Mouse (Mus musculus): Measurements from ENCODE around the gene Rilpl1. TPM values are rescaled to one million over a fixed set of nuclear protein-coding genes. Genes with fewer than 3 reads are reported as not detected.

Gene Rilpl1
- 8.6 and 8.8 TPM in 2 replicates for polyA plus RNA-seq (2015; fragmentation: Nextera tagmentation; extraction: Ambion mirVana)

DNA sequence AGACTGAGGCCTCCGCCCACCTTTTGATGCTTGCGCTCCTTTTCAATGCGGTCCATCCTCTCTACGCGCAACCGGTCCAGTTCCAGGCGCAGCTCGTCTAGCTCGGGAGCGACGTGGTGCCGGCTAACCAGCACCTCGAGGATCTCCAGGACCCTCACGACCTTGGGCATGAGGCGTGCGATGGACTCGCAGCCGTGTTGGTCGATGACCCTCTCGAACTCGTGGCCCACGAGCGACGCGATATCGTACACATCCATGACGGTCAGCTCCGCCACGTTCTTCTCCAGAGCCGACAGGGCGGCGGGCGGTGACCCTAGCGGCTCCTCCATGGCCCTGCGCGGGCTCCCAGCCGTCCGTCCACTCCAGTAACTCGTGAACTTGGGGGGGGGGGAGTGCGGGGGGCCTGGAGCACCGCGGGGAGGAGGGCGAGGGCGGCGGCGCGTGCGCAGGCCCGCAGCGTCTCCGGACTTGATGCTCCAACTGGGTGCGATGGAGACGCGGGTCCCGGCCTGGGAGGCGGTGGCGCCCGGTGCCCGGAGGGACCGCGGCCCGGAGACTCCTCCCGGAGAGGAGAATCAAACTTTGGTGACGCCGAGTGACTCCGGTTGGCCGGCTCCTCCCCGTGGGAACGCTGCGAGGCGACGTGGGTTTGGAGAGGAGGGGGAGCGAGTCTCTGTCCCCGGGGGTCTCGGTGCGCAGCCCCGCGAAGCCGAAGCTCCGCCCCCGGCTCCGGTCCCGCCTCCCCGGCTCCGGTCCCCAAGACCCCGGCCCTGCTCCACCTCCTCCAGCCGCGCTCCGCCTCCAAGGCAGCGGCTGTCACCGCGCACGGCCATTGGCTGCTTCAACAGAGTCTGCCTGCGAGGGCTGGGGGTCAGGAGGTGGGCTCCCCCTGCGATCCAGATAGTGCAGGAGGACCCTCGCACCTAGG, at the start of gene Rilpl1:
Rilpl1 (minus strand) TSS at position 737 of the 928 bp plus-strand sequence.
- Histone ChIP-seq H3K27ac (ENCODE audit: low read length) (peak within 1 kb of the TSS; percentile 83), H3K4me1 (ENCODE audit: control insufficient read depth, insufficient read depth, low read length) (peaks cover 15% of the 10 kb centered on the region), H3K4me2 (ENCODE audit: low read depth, low read length) (peak within 1 kb of the TSS; percentile 85), H3K9ac (ENCODE audit: low read depth, low read length) (peak within 1 kb of the TSS; percentile 82), H3K27me3 (replicated peaks; ENCODE audit: control insufficient read depth, insufficient read depth, low read length) (no peaks in the 10 kb centered on the region), H3K9me3 (ENCODE audit: control insufficient read depth, low read length) (no peaks in the 10 kb centered on the region), H3K4me3 (ENCODE audit: low read length) (peak within 1 kb of the TSS; percentile 79), H3K36me3 (ENCODE audit: control insufficient read depth, insufficient read depth, low read length) (no peaks in the 10 kb centered on the region)
- under 1% methylated on average over 71 of the region's 96 CpGs for WGBS
- ATAC-seq, result peak; percentile 84

DNA sequence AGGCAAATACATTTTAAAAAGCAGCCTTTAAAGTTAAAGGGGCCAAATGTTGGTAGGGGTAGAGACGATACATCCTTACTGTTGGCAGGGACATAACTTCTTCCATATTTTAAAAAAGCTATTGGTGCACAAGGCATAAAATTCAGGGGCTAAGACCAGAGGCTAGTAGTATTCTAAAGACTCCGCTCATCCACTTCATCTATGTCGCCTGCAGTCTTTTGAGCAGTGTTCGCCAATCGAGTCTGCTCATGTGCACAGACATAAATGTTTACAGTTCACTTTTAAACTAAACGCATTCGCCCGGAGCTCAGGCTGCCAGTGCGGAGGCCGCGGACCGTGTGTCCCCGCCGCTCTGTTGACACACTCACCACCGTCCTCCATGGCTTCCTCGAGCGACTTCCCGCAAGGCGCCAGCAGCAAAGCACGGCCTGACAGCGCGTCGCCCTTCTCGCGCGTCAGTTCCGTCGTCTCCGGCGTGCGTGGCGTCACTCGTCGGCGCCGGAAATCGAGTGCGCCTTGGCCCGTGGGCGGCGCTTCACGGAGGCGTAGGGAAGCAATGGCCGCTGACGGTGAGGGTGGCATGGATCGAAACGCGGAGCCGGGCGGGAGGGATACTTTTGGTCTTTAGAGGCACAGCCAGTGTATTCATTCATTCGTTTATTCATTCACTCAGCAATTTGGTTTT, 47.6 kb upstream of the Rilpl1 start, which contains the start of the genes Eif2b1 and Gtf2h3:
Eif2b1 (minus strand) TSS at position 499 of the 685 bp plus-strand sequence.
Gtf2h3 (plus strand) TSS at position 508 of the 685 bp plus-strand sequence.
- H3K4me2 ChIP-seq (ENCODE audit: low read depth, low read length), result peak within 1 kb of the TSS; percentile 87
- ATAC-seq, result peak; percentile 93
- no peaks in the 10 kb centered on the region for H3K9me3 ChIP-seq (ENCODE audit: control insufficient read depth, low read length)
- peaks cover 1% of the 10 kb centered on the region; the same call in 1 of the 2 replicates for H3K36me3 ChIP-seq (ENCODE audit: control insufficient read depth, insufficient read depth, low read length)
- WGBS, result under 1% methylated on average over 51 of the region's 51 CpGs
- peak within 1 kb of the TSS; percentile 76 for H3K9ac ChIP-seq (ENCODE audit: low read depth, low read length)
- peak within 1 kb of the TSS; percentile 78 for H3K4me3 ChIP-seq (ENCODE audit: low read length)
- peaks cover 6% of the 10 kb centered on the region; the same call in 1 of the 2 replicates for H3K4me1 ChIP-seq (ENCODE audit: control insufficient read depth, insufficient read depth, low read length)
- H3K27me3 ChIP-seq (replicated peaks; ENCODE audit: control insufficient read depth, insufficient read depth, low read length), result no peaks in the 10 kb centered on the region
- H3K27ac ChIP-seq (ENCODE audit: low read length), result 0 out of 2 replicates have a peak within 1 kb of the TSS, but pooled peaks have one; percentile 31

GRCm38 (mm10) chr5:124575467-124575866, 44.3 kb upstream of the Rilpl1 start:
- WGBS, result 68% methylated on average over 7 of the region's 7 CpGs

DNA sequence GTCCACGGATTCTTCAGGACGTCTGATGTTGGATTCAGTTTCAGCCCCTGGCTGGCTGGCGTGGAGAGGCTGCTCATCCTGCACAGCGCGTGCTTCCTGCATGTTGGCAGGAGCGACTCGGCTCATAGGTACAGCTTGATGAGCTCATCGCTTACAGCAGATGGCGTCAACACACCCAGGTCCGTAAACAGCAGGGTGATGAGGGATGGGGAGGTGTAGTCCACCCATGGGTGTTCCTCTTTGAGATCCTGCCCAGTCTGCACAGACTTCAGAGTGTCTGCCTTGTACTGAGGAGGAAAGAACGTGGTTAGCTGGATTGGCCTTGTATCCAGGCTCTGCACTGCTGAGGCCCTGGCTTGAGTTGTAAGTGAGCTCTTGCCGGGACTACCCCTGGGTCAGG, 39.9 kb upstream of the Rilpl1 start:
- no peak overlapping the region for H3K27ac ChIP-seq (ENCODE audit: low read length)
- no peak for ATAC-seq
- H3K4me1 ChIP-seq (ENCODE audit: control insufficient read depth, insufficient read depth, low read length), result no peaks in the 10 kb centered on the region; the same call in 1 of the 2 replicates
- H3K27me3 ChIP-seq (replicated peaks; ENCODE audit: control insufficient read depth, insufficient read depth, low read length), result no peaks in the 10 kb centered on the region
- H3K9ac ChIP-seq (ENCODE audit: low read depth, low read length), result no peak overlapping the region
- 82% methylated on average over 12 of the region's 12 CpGs for WGBS
- H3K36me3 ChIP-seq (ENCODE audit: control insufficient read depth, insufficient read depth, low read length), result peaks cover 34% of the 10 kb centered on the region
- H3K4me3 ChIP-seq (ENCODE audit: low read length), result no peak overlapping the region
- H3K9me3 ChIP-seq (ENCODE audit: control insufficient read depth, low read length), result no peaks in the 10 kb centered on the region
- no peak overlapping the region for H3K4me2 ChIP-seq (ENCODE audit: low read depth, low read length)

More at GRCm38 (mm10) chr5:124575467-124575866, 44.3 kb upstream of the Rilpl1 start:
- Histone ChIP-seq H3K9ac (ENCODE audit: low read depth, low read length) (no peak overlapping the region), H3K27me3 (replicated peaks; ENCODE audit: control insufficient read depth, insufficient read depth, low read length) (no peaks in the 10 kb centered on the region), H3K4me2 (ENCODE audit: low read depth, low read length) (no peak overlapping the region), H3K36me3 (ENCODE audit: control insufficient read depth, insufficient read depth, low read length) (peaks cover 18% of the 10 kb centered on the region), H3K9me3 (ENCODE audit: control insufficient read depth, low read length) (no peaks in the 10 kb centered on the region), H3K4me3 (ENCODE audit: low read length) (no peak overlapping the region), H3K4me1 (ENCODE audit: control insufficient read depth, insufficient read depth, low read length) (peaks cover 6% of the 10 kb centered on the region; the same call in 1 of the 2 replicates), H3K27ac (ENCODE audit: low read length) (0 out of 2 replicates have a peak overlapping the region, but pooled peaks have one; percentile 4)
- peak; percentile 22 for ATAC-seq

DNA sequence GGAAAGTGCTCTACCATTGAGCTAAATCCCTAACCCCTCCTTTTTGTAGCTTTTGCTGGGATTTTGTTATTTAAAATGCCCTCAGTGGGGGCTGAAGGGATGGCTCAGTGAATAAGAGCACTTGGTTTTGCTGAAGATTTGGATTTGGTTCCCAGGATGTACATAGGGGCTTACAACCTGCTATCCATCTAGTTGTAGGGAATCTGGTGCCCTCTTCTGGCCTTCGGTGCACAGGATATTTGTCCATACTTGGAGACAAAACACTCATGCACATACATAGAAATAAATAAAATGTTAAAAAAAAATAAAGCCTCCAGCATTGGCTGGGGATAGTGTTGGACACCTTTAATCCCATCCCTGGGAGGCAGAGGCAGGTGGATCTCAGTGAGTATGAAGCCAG, 24.0 kb upstream of the Rilpl1 start:
- no peak overlapping the region for H3K4me3 ChIP-seq (ENCODE audit: low read length)
- no peak overlapping the region for H3K9ac ChIP-seq (ENCODE audit: low read depth, low read length)
- H3K4me1 ChIP-seq (ENCODE audit: control insufficient read depth, insufficient read depth, low read length), result peaks cover 8% of the 10 kb centered on the region; the same call in 1 of the 2 replicates
- H3K27ac ChIP-seq (ENCODE audit: low read length), result no peak overlapping the region
- 68% methylated on average over 1 of the region's 1 CpGs for WGBS
- H3K36me3 ChIP-seq (ENCODE audit: control insufficient read depth, insufficient read depth, low read length), result peaks cover 15% of the 10 kb centered on the region
- no peak for ATAC-seq
- H3K4me2 ChIP-seq (ENCODE audit: low read depth, low read length), result no peak overlapping the region
- no peaks in the 10 kb centered on the region for H3K27me3 ChIP-seq (replicated peaks; ENCODE audit: control insufficient read depth, insufficient read depth, low read length)
- no peaks in the 10 kb centered on the region for H3K9me3 ChIP-seq (ENCODE audit: control insufficient read depth, low read length)

DNA sequence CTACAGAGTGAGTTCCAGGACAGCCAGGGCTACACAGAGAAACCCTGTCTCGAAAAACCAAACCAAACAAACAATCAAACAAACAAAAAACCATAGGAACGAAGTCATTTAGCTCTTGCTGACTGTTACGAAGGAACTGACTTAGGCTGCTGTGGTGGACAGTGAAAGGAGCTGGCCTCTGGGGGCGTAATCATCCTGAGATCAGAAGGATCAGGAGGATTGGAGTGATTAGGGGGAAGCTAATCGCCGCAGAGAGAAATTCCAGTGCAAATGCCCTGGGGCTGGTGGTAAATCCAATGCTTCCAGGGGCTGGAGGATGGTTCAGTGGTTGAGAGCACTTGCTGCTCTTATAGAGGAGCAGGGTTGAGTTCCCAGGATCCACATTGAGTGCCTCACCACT, 22.4 kb upstream of the Rilpl1 start:
- whole genome bisulfite sequencing, result 62% methylated on average over 6 of the region's 6 CpGs
- H3K9me3 ChIP-seq (ENCODE audit: control insufficient read depth, low read length), result no peaks in the 10 kb centered on the region
- H3K36me3 ChIP-seq (ENCODE audit: control insufficient read depth, insufficient read depth, low read length), result peaks cover 11% of the 10 kb centered on the region
- peak overlapping the region; percentile 84; the same call in 1 of the 2 replicates for H3K9ac ChIP-seq (ENCODE audit: low read depth, low read length)
- ATAC-seq, result no peak
- peak overlapping the region; percentile 92 for H3K4me3 ChIP-seq (ENCODE audit: low read length)
- no peaks in the 10 kb centered on the region for H3K27me3 ChIP-seq (replicated peaks; ENCODE audit: control insufficient read depth, insufficient read depth, low read length)
- peak overlapping the region; percentile 71 for H3K4me2 ChIP-seq (ENCODE audit: low read depth, low read length)
- H3K4me1 ChIP-seq (ENCODE audit: control insufficient read depth, insufficient read depth, low read length), result peaks cover 8% of the 10 kb centered on the region; the same call in 1 of the 2 replicates
- no peak overlapping the region for H3K27ac ChIP-seq (ENCODE audit: low read length)

- ATAC-seq, result peak; percentile 89
- Histone ChIP-seq H3K4me1 (ENCODE audit: control insufficient read depth, insufficient read depth, low read length) (peaks cover 8% of the 10 kb centered on the region; the same call in 1 of the 2 replicates), H3K27ac (ENCODE audit: low read length) (peak within 1 kb of the TSS; percentile 82), H3K4me2 (ENCODE audit: low read depth, low read length) (peak within 1 kb of the TSS; percentile 71), H3K27me3 (replicated peaks; ENCODE audit: control insufficient read depth, insufficient read depth, low read length) (no peaks in the 10 kb centered on the region), H3K36me3 (ENCODE audit: control insufficient read depth, insufficient read depth, low read length) (peaks cover 9% of the 10 kb centered on the region), H3K9me3 (ENCODE audit: control insufficient read depth, low read length) (no peaks in the 10 kb centered on the region), H3K9ac (ENCODE audit: low read depth, low read length) (peak within 1 kb of the TSS; percentile 84), H3K4me3 (ENCODE audit: low read length) (peak within 1 kb of the TSS; percentile 92)
- under 1% methylated on average over 66 of the region's 66 CpGs for WGBS
Measured at GRCm38 (mm10) chr5:124552558-124553307, 21.5 kb upstream of the Rilpl1 start, which contains the start of gene Ddx55. Ddx55 (plus strand) TSS chr5:124552864.

- 7% methylated on average over 9 of the region's 9 CpGs for WGBS
- H3K9ac ChIP-seq (ENCODE audit: low read depth, low read length), result peak overlapping the region; percentile 84
- peaks cover 8% of the 10 kb centered on the region; the same call in 1 of the 2 replicates for H3K4me1 ChIP-seq (ENCODE audit: control insufficient read depth, insufficient read depth, low read length)
- ATAC-seq, result no peak
- H3K4me2 ChIP-seq (ENCODE audit: low read depth, low read length), result peak overlapping the region; percentile 68
- H3K27ac ChIP-seq (ENCODE audit: low read length), result peak overlapping the region; percentile 82
- H3K9me3 ChIP-seq (ENCODE audit: control insufficient read depth, low read length), result no peaks in the 10 kb centered on the region
- H3K4me3 ChIP-seq (ENCODE audit: low read length), result peak overlapping the region; percentile 92
- no peaks in the 10 kb centered on the region for H3K27me3 ChIP-seq (replicated peaks; ENCODE audit: control insufficient read depth, insufficient read depth, low read length)
- H3K36me3 ChIP-seq (ENCODE audit: control insufficient read depth, insufficient read depth, low read length), result peaks cover 9% of the 10 kb centered on the region
Measured at GRCm38 (mm10) chr5:124552094-124552472, 20.9 kb upstream of the Rilpl1 start.
